Mouse (Mus musculus) kidney, postnatal 36 days (tissue): ENCODE data around the gene Ccdc17.
A peak's percentile ranks its signal among the peaks of the same experiment; 100 is the strongest.

Source experiments
- DNase-seq, 2 experiments: peaks; one replicate each; pipeline ENCODE4 v3.0.0; 2021 to 2022; ENCODE audit warnings: mixed read lengths in 2 of 2

Ccdc17 gene

DNA sequence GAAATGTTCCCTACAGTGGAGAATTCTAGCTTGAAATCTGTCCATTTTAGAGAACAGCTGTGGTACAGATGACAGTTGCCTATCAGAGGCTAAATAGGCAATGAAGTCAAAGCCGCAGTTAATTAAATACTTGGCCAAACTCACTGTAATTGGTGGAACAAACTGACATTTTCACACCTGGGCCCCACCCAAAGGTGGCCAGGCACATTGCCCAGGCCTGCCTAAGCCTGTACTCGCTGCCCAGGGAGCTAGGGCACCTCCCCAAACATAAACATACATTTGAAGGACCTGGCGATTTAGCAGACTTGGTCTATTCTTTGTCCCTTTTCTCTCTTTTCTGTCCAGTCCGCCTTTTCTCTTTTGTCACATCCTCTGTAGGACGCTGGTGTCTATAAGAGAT lies at the start of gene Ccdc17:
TSS of gene Ccdc17 (plus strand) at position 276 of the 400 bp plus-strand sequence.
- peak in 1 of 2 experiments; percentile 28 for DNase-seq

DNA sequence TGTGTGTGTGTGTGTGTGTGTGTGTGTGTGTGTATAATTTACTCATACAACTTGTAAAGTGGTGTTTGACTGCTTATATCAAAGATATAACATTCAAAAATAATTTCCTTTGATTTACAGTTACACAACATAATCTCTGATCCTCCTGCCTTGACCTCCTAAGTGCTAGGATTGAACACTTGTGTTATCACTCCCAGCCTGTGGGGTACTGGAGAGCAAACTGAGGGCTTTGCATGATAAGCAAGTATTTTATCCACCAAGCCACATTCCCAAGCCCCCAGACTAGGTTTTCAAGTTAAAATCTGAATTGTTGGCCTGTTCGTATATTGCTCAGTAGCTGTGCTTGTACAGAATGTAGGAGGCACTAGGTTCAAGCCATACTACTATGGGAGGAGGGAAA lies 46.0 kb upstream of the Ccdc17 start:
- no peak for DNase-seq

DNA sequence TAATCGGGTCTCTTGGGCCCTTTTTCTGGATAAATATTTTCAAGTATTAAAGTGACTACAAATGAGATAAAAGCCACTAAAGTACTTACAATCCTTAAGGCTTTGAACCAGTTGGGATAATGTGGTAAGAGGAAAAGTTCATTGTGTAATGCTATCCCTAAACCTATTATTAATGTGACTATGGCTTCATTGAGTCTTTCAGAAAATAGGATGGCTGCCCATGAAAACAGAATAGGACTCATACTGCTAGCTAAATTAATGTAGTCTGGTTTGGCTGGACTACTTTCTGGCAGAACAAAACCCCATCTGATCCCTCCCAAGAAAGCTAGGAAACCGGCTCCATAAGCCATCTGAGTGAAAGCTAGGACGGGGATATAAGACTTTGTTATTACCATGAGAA lies 43.4 kb upstream of the Ccdc17 start:
- DNase-seq: no peak

DNA sequence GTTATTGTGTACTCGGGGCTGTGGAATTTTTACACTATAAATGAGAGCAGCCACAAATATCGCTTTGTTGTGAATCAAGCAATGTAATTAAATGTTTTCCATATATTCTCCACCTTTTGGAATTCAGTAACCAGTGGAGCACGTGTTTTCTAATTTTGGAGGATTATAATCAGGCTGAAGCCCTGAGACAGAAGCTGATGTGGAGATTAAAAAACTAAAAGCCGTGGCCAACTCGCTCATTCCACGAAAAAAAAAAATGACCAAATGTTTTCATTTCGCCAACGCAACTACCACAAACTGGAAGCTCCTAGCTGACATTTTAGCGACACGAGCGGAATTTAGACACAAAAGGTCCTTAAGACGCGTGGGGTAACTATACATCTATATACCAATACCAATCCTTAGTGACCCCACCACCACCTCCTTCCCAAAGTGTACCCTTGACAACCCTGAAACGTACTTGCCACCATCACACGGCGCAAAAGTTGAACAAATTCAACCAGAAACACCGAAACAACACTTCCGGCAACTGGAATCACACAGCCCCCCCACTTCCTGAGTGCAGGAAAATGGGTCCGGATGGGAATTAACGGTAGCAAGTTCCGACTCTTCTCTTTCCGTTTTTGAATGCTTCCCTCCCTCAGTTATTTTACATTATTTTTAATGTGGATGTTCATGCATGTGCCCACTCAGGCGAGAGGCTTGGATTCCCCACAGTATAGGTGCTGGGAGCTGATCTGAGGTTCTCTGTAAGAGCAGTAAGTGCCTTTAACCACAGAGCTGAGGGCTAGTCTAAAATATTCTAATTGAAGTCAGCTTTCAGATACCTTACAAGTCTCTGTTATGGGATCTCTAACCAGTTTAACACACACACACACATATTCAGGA lies 40.8 kb upstream of the Ccdc17 start, which contains the start of gene Tmem69:
TSS of gene Tmem69 (minus strand) at position 524 of the 888 bp plus-strand sequence.
- DNase-seq: peak; percentile 85 to 88

DNA sequence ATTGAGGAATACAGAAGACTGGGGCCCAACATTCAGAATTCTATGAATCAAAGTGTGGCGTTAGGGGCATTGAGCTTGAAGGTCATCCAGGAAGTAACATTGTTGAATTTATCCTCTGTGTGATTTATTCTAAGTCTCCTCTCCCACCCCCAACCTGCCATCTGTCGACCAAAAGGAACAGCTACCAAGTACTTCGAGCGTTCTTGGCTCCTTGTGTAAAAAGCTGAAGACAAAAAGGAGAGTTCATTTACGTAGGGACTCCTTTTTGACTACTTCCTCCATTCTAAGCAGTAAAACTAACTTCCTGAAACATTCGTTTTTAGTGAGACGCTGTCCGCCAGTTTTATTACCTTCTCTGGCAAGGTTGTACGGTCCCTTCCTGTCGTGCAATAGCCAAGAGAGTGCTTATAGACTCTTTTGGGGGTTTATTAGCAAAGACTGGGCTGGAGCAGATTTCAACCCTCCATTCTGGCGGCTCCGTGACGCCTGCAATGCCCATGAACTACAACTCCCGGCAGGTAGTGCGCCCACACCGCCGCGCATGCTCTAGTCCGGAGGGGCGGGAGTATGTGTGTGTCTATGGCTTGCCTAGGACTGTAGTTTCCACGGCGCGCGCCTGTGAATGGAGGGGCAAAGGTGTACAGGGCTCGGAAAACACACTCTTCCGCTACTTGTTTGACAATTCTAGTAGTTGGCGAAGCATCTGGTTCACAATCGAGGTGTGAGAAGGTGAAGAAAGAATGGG lies 39.7 kb upstream of the Ccdc17 start:
- peak; percentile 96 for DNase-seq

DNA sequence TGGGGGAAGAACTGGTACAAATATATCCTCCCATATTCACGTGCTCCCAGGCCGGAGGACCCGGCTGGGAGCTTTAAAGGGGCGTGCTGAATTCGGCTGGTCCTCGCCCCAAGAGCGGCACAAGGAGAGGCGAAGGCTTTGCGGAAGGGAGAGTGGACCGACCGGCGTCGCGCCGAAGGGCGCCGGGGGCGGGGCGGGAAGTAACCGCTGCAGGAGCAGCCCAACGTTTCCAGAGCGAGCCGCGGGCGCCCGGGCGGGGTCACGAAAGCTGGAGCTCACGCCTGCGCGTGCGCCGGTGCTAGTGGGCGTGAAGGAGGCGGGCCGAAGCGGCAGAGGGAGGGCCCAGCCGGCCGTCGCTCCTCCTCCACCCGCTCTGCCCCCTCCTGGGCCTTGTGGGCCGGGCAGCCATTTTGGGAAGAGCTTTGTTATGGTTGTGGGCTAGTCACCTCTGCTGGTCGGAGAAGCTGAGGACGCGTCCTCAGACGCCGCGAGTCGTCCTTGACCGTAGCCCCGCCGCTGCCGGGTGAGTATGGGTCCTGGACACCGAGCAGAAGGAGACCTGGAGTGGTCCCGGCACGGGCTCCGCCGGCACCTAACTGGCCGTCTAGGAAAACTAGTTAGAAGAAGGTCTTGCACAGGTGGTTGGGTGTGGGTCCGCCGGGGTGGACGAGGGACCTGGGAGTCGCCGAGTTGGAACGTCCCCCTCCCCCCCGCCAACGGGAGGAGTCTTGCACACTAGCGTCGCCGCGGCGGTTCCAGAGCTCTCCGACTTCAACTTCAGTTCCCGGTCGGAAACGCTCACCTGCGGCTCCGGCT lies 38.9 kb upstream of the Ccdc17 start, which contains the start of gene Gpbp1l1:
TSS of gene Gpbp1l1 (plus strand) at position 353 of the 816 bp plus-strand sequence.
- DNase-seq: peak; percentile 98 to 99

DNA sequence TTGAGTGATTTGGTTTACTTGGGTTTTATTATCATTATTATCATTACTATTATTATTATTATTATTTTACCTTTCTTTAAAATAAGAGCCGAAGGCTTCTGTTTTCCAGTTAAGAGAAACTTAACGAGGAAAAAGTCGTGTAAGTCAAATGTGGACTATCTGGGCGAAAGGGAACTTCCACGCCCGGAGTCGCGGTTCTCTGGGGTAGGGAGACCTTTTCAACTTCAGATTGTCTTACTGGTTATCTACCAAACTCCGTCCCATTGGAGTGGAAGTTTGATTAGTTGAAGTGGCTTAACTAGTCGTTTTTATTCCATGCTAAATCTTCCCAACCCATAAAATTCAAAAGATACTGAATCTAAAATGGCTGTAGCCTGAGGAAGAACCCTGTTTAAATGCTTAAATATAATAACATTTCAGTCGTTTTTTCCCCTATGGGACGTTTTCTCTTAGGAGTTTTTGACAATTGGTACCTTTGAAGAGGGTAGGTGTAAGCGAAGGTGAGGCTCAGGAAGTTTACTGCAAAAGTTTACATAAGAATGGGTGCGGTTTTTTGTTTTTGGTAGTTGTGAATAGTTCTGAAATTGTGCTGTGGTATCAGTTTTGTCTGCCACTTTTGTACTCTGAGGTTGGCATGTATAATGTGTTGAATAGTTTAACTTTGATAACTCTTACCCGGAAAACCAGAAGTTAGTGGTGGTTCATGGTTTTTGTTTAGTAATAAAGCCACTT lies 38.1 kb upstream of the Ccdc17 start:
- DNase-seq: no peak

DNA sequence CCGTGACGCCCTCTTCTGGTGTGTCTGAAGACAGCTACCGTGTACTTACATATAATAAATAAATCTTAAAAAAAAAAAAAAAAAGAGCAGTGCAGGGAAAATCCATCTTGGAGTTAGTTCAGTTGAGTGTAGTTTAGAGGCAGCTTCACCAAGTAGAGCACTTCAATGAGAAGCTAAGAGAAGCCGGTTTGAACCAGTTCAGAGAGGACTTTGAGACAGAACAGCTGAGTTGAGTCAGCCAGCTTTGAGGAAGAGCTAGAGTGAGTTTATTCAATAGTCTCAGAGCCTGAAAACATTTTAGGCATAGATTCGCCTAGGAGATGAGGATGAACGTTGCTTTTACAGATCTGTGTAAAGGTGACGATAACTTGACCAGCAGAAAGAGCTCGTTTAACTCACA lies 661 bp upstream of the Ccdc17 start:
- peak; percentile 17 to 26 for DNase-seq

DNA sequence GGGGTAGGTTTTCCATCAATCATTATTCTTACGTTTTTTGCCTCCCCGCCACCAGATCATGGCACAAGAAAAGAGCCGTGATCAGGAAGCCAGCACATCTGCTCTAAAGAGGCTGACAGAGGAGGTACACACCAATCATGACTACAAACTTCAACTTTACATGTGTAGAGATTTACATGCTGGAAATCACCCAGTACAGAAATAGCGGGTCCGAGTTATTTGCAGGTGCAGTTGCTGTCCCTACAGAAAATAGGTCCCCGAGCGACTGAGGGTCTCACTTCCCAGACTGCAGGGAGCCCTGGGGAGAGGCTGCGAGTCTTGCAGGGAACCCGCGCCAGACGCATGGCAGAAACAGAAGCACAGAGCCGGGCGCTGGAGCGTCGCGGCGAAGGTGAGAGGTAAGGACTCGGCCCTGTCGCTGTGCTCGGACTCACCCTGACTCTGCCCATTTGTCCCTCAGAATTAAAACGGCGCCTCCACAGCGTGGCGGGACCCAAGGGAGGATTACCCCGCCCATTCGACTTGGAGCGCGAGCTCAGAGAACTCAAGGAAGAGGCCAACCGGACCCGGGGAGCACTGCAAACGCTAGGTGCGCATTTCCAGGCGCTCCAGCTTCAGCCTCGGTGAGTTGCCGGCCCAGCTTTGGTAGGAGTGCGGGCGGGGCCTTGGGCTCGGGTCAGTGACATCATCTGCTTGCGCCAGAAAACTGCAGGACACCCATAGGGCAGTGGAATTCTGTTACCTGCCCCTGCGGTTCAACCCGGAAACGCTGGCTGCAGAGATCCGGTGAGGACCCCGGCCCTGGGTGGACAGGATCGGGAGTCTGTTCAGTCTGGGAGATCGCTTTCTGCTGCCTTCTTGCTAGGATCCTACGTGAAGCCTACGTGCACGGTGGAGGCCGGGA lies 776 bp downstream of the Ccdc17 start:
- DNase-seq: peak; percentile 95 to 96

DNA sequence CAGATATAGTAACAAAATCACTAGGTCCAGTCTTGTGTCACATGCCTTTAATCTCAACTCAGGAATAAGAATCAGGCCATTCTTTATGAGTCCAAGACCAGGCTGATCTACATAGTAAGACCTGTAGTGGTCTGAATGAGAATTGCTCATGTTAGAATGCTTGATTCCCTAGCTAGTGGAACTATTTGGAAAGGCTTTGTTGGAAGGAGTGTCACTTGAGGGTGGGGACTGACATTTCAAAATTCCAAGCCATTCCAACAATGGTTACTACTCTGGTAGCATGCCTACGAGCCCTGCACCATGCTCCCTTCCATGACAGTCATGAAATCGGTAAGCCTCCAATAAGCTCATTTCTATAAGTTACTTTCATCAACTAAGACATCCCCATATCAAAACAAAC lies 16.2 kb downstream of the Ccdc17 start:
- DNase-seq: no peak

DNA sequence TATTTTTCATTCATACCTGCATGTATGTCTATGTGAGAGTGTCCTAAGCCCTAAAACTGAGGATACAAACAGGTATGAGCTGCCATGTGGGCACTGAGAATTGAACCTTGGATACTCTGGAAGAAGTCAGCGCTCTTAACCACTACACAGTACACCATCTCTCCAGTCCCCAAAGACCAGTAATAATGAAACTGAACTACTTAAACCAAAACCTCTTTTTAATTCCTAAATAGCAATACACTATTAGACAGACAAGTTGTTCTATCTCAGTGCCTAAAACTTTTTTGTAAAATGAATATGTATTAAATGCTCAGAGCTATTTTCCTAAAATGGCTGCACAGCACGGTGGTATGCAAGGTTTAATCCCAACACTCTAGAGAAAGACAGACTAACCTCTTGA lies 18.8 kb downstream of the Ccdc17 start:
- DNase-seq: no peak

DNA sequence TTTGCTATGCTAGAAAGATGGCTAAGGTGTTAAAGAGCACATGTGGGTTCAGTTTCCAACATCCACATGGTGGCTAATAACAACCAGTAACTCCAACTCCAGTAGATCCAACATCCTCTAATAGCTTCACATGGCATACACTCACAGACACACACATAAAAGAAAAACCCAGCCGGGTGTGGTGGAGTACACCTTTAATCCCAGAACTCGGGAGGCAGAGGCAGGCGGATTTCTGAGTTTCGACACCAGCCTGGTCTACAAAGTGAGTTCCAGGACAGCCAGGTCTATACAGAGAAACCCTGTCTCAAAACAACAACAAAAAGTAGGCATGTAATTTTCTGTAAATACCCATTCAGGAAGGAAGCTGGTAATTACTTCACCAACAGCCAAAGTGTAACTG lies 28.4 kb downstream of the Ccdc17 start:
- DNase-seq: no peak

DNA sequence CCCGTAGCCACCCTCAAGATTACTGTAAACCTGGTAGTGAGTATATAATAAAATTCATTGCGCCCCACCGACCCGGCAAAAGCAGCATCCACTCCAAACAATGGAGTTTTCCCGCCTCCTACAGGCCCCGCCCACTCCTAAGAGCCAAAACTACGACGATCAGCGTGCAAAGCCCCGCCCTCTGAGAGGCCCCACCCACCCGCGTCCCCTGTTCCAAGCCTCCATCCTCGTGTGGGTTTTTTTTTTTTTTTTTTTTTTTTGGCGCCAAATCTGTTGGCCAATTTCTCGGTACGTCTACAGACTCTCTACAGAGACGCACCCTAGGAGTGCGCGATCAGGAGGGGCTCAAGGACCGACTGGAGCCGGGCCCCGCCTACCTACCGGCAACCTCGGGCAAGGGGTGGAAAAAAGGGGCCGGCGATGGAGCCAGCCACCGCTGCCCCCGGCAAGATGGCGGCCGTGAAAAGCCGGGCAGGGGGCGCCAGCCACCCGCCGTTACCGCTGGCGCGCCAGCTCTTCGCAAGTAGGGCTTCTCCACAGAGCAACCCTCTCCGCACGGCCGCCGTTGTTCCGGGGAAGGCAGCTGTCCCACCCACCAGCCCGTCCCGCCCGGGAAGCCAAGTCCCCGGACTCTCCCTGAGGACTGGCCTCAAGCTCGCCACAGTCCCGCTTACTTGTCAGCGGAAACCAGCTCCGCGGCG lies 30.4 kb downstream of the Ccdc17 start:
- peak; percentile 78 to 91 for DNase-seq

DNA sequence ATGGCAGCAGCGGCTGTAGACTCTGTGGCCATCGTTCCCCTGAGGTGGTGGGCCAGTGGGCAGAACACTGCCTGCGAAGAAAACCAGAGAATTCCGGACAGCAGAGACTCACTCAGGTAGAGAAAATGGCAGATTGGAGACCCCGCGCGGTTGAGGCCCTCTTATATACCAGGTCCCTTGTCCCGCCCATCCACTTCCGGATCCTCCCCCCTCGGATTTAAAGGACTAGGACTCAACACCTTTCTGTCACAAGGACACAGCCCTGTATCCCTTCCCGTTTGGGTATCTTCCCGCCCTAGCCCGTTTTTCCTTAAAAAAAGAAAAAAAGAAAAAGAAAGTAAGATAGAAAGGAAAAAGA lies 30.9 kb downstream of the Ccdc17 start:
- DNase-seq: peak; percentile 93

DNA sequence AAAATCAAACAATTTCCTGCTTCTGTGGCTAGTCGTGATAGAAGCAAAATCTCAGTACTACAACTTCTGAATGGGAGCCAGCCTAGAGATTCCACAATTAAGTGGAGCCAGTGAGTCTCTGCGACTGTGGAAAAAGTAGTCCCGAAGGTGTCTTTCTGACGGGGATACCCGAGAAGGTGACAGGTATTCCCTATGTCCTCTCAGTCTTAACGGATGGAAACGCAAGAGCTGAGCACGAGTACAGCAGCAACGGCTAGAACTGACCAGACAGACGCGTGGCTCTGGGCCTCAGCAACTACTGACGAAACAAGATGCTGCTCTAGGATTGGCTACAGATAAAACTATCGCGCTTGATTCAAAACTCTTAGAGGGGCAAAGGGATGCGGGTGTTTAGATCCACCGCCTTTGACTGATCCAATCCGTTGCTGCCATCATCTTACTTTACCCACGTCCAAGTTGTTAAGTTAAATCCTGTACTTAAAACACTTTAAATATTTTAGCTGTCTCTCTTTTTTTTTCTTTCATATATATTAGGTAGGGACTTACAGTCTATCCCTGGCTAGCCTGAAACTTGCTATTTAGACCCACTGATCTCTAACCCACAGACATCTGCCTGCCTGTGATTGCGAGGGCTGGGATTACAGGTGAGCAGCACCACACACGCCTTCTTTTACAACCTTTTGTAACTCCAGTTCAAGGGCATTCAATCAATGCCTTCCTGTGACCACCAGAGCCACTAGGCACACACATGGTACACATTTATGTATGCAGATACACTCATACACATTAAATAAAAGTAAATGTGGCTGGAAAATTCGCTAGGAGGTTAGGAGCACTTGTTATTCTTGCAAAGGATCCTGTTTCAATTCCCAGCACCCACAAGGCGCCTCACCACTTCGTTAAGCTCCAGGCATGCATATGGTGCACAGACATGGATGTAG lies 31.5 kb downstream of the Ccdc17 start, which contains the start of gene Nasp:
TSS of gene Nasp (minus strand) at position 220 of the 941 bp plus-strand sequence.
- DNase-seq: peak; percentile 83 to 90

DNA sequence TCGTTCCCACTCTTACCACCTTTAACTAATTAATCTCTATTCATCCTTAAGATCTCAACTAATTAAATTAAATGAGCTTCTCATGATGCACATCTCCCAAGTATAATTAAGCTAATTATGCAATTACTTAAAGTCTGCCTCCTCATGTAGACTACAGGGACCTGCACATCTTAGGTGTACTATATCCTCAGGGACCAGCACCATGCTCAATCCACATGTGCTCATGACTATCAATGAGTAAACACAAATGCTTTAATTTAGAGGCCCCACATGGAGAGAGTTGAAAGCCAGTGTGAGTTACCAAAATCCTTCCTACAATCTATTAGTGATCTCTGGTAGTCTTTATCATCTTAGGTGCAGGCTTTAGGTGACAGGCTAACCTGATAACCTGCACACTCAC lies 38.7 kb downstream of the Ccdc17 start:
- DNase-seq: no peak

DNA sequence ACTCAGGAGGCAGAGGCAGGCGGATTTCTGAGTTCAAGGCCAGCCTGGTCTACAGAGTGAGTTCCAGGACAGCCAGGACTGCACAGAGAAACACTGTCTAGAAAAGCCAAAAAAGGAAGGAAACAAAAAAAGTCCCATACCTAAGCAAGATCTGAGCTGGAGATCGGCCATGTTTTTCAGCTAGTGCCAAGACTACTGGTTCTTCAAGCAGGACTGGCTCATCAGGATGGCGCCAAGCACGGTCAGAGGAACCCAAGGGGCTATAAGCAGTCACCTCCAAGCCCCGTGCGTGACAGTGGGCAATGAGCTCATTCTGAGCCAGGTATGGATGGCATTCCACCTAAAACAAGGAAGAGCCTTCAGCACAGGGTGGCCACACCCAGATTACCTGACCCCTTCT lies 42.4 kb downstream of the Ccdc17 start:
- no peak for DNase-seq

DNA sequence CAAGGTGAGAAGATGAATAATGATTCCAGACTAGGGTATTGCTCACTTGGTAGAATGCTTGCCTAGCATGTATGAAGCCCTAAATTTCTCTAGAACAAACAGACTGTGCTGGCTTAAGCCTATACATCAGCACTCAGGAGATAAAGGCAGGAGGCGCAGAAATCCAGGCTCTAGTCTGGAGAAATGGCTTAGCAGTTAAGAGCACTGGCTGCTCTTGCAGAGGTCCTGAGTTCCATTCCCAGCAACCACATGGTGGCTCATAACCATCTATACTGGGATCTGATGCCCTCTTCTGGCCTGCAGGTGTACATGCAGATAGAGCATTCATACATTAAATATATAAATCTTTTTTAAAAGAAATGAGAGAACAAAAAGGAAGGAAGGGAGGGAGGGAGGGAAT lies 45.6 kb downstream of the Ccdc17 start:
- no peak for DNase-seq

DNA sequence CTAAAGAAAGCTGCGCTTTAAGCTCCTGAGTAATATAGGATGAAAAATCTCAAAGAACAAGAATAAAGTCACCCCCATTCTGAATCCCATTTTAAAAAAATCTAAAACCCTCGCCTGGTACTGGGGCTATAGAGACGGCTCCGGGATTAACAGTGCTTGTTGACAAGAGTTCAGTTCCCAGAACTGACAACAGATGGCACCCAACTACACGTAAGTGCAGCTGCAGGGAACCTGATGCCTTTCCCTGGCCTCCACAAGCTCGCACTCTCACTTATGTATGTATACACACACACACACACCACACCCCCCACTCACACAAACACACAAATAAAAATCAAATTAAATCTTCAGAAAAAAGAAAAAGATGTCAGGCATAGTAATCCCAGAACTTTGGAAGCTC lies 47.9 kb downstream of the Ccdc17 start:
- DNase-seq: peak; percentile 45 to 71
